Mouse (Mus musculus) limb, embryonic 13.5 days (tissue): Measurements from ENCODE around the gene Tmem131l. TPM values are rescaled to one million over a fixed set of nuclear protein-coding genes. Genes with fewer than 3 reads are reported as not detected.

ENCODE experiments used
- ATAC-seq: fragments of 200-750 bp; cut with Nextera tagmentation; 2 replicates; pipeline ENCODE4 v1.8.0; 2017; ENCODE audit warnings: low read depth, moderate number of reproducible peaks, moderate TSS enrichment; ENCODE audit not compliant: low FRiP score
- H3K27ac ChIP-seq: fragments of 300-500 bp; sonication (generic); 2 replicates; pipeline ENCODE4 v1.5.1; 2015; ENCODE audit warnings: inconsistent platforms, mild to moderate bottlenecking, moderate library complexity
- H3K27me3 ChIP-seq: fragments of 300-500 bp; sonication (generic); 2 replicates; pipeline ENCODE4 v1.6.1; 2015; ENCODE audit warnings: mild to moderate bottlenecking, inconsistent platforms
- H3K36me3 ChIP-seq: fragments of 300-500 bp; sonication (generic); 2 replicates; pipeline ENCODE4 v1.6.1; 2015; ENCODE audit warnings: inconsistent platforms, mild to moderate bottlenecking, moderate library complexity
- H3K4me1 ChIP-seq: fragments of 300-500 bp; sonication (generic); 2 replicates; pipeline ENCODE4 v1.6.1; 2015; ENCODE audit warnings: inconsistent platforms
- H3K4me2 ChIP-seq: fragments of 300-500 bp; sonication (generic); replicated peaks from 2 replicates; pipeline ENCODE4 v1.6.1; 2015; ENCODE audit warnings: inconsistent platforms, mild to moderate bottlenecking, moderate library complexity
- H3K4me3 ChIP-seq: fragments of 300-500 bp; sonication (generic); 2 replicates; pipeline ENCODE4 v1.5.1; 2015; ENCODE audit warnings: moderate library complexity, mild to moderate bottlenecking, inconsistent platforms
- H3K9ac ChIP-seq: fragments of 300-500 bp; sonication (generic); 2 replicates; pipeline ENCODE4 v1.6.1; 2015; ENCODE audit warnings: mild to moderate bottlenecking, inconsistent platforms
- H3K9me3 ChIP-seq: fragments of 300-500 bp; sonication (generic); 2 replicates; pipeline ENCODE4 v1.6.1; 2016; ENCODE audit warnings: inconsistent platforms
- WGBS: fragments of 180-500 bp; shearing (Covaris S2); methylation state at CpG from one replicate; pipeline ENCODE4 v1.1.7; 2015; 5-methylcytosine and 5-hydroxymethylcytosine counted together
- polyA plus RNA-seq: library from polyadenylated mRNA; unstranded; fragments of >200 nt; fragmentation: Nextera tagmentation; extraction: Ambion mirVana; gene quantifications from 2 replicates; pipeline ENCODE4 v1.2.1, GENCODE M21; 2015

The Tmem131l gene
- polyA plus RNA-seq, 1 experiment from 2014 or later = 62.5 TPM

- 90% methylated on average over 10 of the region's 10 CpGs for WGBS
- no peak for ATAC-seq
- Histone ChIP-seq H3K27ac (no peak overlapping the region), H3K36me3 (peaks cover 86% of the 10 kb centered on the region), H3K4me2 (no peak overlapping the region), H3K9ac (no peak overlapping the region), H3K9me3 (no peaks in the 10 kb centered on the region), H3K27me3 (no peaks in the 10 kb centered on the region), H3K4me3 (no peak overlapping the region), H3K4me1 (no peaks in the 10 kb centered on the region)
Observed at GRCm38 (mm10) chr3:83934514-83934913, 105.5 kb downstream of the Tmem131l start.

GRCm38 (mm10) chr3:83915768-83916496, 124.0 kb downstream of the Tmem131l start:
- Histone ChIP-seq H3K4me2 (no peak overlapping the region), H3K9ac (no peak overlapping the region), H3K9me3 (no peaks in the 10 kb centered on the region), H3K27me3 (no peaks in the 10 kb centered on the region), H3K4me3 (no peak overlapping the region), H3K27ac (no peak overlapping the region), H3K36me3 (peaks cover 90% of the 10 kb centered on the region), H3K4me1 (no peaks in the 10 kb centered on the region)
- WGBS = 78% methylated on average over 11 of the region's 11 CpGs
- no peak for ATAC-seq

- Histone ChIP-seq H3K4me1 (no peaks in the 10 kb centered on the region), H3K27me3 (no peaks in the 10 kb centered on the region), H3K27ac (no peak overlapping the region), H3K9me3 (no peaks in the 10 kb centered on the region), H3K9ac (no peak overlapping the region), H3K4me3 (no peak overlapping the region), H3K36me3 (peaks cover 90% of the 10 kb centered on the region), H3K4me2 (no peak overlapping the region)
- WGBS = 82% methylated on average over 3 of the region's 3 CpGs
- no peak for ATAC-seq
Observed at GRCm38 (mm10) chr3:83915102-83915501, 124.9 kb downstream of the Tmem131l start.

- WGBS = 92% methylated on average over 5 of the region's 5 CpGs
- Histone ChIP-seq H3K27me3 (no peaks in the 10 kb centered on the region), H3K4me3 (no peak overlapping the region), H3K4me2 (no peak overlapping the region), H3K9ac (no peak overlapping the region), H3K9me3 (no peaks in the 10 kb centered on the region), H3K36me3 (peaks cover 86% of the 10 kb centered on the region), H3K4me1 (no peaks in the 10 kb centered on the region), H3K27ac (no peak overlapping the region)
- no peak for ATAC-seq
Observed at GRCm38 (mm10) chr3:83910707-83911106, 129.3 kb downstream of the Tmem131l start.

- no peaks in the 10 kb centered on the region for H3K9me3 ChIP-seq
- no peak for ATAC-seq
- no peak overlapping the region for H3K4me2 ChIP-seq
- no peak overlapping the region for H3K27ac ChIP-seq
- no peak overlapping the region for H3K4me3 ChIP-seq
- no peaks in the 10 kb centered on the region for H3K4me1 ChIP-seq
- no peak overlapping the region for H3K9ac ChIP-seq
- H3K27me3 ChIP-seq = no peaks in the 10 kb centered on the region
- 94% methylated on average over 9 of the region's 9 CpGs for WGBS
- peaks cover 92% of the 10 kb centered on the region for H3K36me3 ChIP-seq
Observed at GRCm38 (mm10) chr3:83906185-83906584, 133.8 kb downstream of the Tmem131l start.

GRCm38 (mm10) chr3:83905161-83905560, 134.8 kb downstream of the Tmem131l start:
- H3K27ac ChIP-seq = no peak overlapping the region
- no peak overlapping the region for H3K4me3 ChIP-seq
- H3K27me3 ChIP-seq = no peaks in the 10 kb centered on the region
- WGBS = 88% methylated on average over 6 of the region's 6 CpGs
- no peaks in the 10 kb centered on the region for H3K9me3 ChIP-seq
- no peak overlapping the region for H3K4me2 ChIP-seq
- H3K9ac ChIP-seq = no peak overlapping the region
- ATAC-seq = no peak
- H3K4me1 ChIP-seq = no peaks in the 10 kb centered on the region
- H3K36me3 ChIP-seq = peaks cover 92% of the 10 kb centered on the region

GRCm38 (mm10) chr3:83904176-83904958, 135.6 kb downstream of the Tmem131l start:
- Histone ChIP-seq H3K4me1 (0 out of 2 replicates have a peak, but pooled peaks cover 3% of the 10 kb centered on the region), H3K27me3 (no peaks in the 10 kb centered on the region), H3K4me3 (no peak overlapping the region), H3K9ac (no peak overlapping the region), H3K4me2 (no peak overlapping the region), H3K27ac (no peak overlapping the region), H3K9me3 (no peaks in the 10 kb centered on the region), H3K36me3 (peaks cover 92% of the 10 kb centered on the region)
- no peak for ATAC-seq
- 83% methylated on average over 14 of the region's 14 CpGs for WGBS

- H3K4me2 ChIP-seq = no peak overlapping the region
- H3K9me3 ChIP-seq = no peaks in the 10 kb centered on the region
- no peaks in the 10 kb centered on the region for H3K27me3 ChIP-seq
- 0 out of 2 replicates have a peak, but pooled peaks cover 3% of the 10 kb centered on the region for H3K4me1 ChIP-seq
- 94% methylated on average over 5 of the region's 5 CpGs for WGBS
- H3K27ac ChIP-seq = no peak overlapping the region
- no peak overlapping the region for H3K4me3 ChIP-seq
- ATAC-seq = no peak
- H3K36me3 ChIP-seq = peaks cover 95% of the 10 kb centered on the region
- no peak overlapping the region for H3K9ac ChIP-seq
Observed at GRCm38 (mm10) chr3:83902943-83903342, 137.0 kb downstream of the Tmem131l start.

GRCm38 (mm10) chr3:83902459-83902858, 137.5 kb downstream of the Tmem131l start:
- Histone ChIP-seq H3K36me3 (peaks cover 99% of the 10 kb centered on the region), H3K27me3 (no peaks in the 10 kb centered on the region), H3K9ac (no peak overlapping the region), H3K4me2 (no peak overlapping the region), H3K4me1 (0 out of 2 replicates have a peak, but pooled peaks cover 3% of the 10 kb centered on the region), H3K9me3 (no peaks in the 10 kb centered on the region), H3K4me3 (no peak overlapping the region), H3K27ac (no peak overlapping the region)
- 92% methylated on average over 8 of the region's 8 CpGs for WGBS
- no peak for ATAC-seq

GRCm38 (mm10) chr3:83900756-83901373, 139.1 kb downstream of the Tmem131l start:
- no peak overlapping the region for H3K4me3 ChIP-seq
- 79% methylated on average over 12 of the region's 12 CpGs for WGBS
- no peak for ATAC-seq
- 0 out of 2 replicates have a peak, but pooled peaks cover 3% of the 10 kb centered on the region for H3K4me1 ChIP-seq
- H3K9ac ChIP-seq = no peak overlapping the region
- no peaks in the 10 kb centered on the region for H3K9me3 ChIP-seq
- H3K27me3 ChIP-seq = no peaks in the 10 kb centered on the region
- no peak overlapping the region for H3K4me2 ChIP-seq
- no peak overlapping the region for H3K27ac ChIP-seq
- H3K36me3 ChIP-seq = peaks cover 94% of the 10 kb centered on the region

GRCm38 (mm10) chr3:83899556-83899955, 140.4 kb downstream of the Tmem131l start:
- Histone ChIP-seq H3K4me2 (no peak overlapping the region), H3K27ac (no peak overlapping the region), H3K9me3 (no peaks in the 10 kb centered on the region), H3K36me3 (peaks cover 81% of the 10 kb centered on the region), H3K27me3 (no peaks in the 10 kb centered on the region), H3K9ac (no peak overlapping the region), H3K4me3 (no peak overlapping the region), H3K4me1 (0 out of 2 replicates have a peak, but pooled peaks cover 3% of the 10 kb centered on the region)
- WGBS = 38% methylated on average over 8 of the region's 8 CpGs
- no peak; the same call in 1 of the 2 replicates for ATAC-seq

GRCm38 (mm10) chr3:83898246-83898645, 141.7 kb downstream of the Tmem131l start:
- Histone ChIP-seq H3K36me3 (peaks cover 68% of the 10 kb centered on the region), H3K27me3 (no peaks in the 10 kb centered on the region), H3K9ac (no peak overlapping the region), H3K4me3 (no peak overlapping the region), H3K9me3 (no peaks in the 10 kb centered on the region), H3K4me2 (no peak overlapping the region), H3K4me1 (0 out of 2 replicates have a peak, but pooled peaks cover 3% of the 10 kb centered on the region), H3K27ac (no peak overlapping the region)
- ATAC-seq = no peak
- 95% methylated on average over 9 of the region's 9 CpGs for WGBS
